Comparison of ENCODE assay signal across 9 mouse cellular contexts in the genomic region with DNA sequence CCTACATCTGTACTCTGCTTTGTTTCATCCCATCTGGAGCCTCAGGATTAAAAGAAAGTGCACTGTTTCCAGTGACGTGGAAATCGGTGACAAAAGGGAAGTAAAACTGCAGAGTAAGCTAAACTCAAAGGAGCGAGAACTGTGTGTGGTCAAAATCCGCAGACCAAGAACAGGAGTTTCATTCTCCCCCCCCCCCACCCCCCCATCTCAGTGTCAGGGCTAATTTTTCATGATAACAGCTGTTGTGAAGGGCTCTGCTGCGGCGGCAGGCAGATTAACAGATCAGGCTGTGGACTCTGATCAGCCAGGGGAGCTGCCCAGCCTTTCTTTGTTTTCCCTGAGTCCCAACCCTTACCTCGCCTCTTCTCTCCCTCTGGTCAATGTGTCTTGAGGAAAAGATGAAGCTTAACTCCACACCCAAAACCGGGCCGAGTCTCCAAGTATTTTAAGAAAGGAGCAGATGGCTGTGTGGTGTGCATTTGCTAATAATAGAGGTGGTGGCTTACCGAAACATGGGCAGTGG. TPM values are rescaled to one million over a fixed set of nuclear protein-coding genes. Genes with fewer than 3 reads are reported as not detected.
A peak's percentile ranks its signal among the peaks of the same experiment; 100 is the strongest.
DNase-seq lines count a peak whose midpoint lies in the region; ATAC-seq and TF ChIP-seq lines count a peak whose summit lies in the region.
"Had no signal": no experiment of that assay in that cellular context is flagged by ENCODE, and none has a peak within 500 bp of the region (broad histone marks: within the 10 kb centered on the region; RNA-seq: fewer than 3 reads in every experiment).

No protein-coding gene starts in this region.

- no peaks in the 10 kb centered on the region for H3K9me3 ChIP-seq in liver, embryonic 11.5 days (ENCODE audit: control insufficient read depth, low read length)
- H3K9me3 ChIP-seq in intestine, postnatal 0 days (ENCODE audit: control insufficient read depth): no peaks in the 10 kb centered on the region

- no peak for TF ChIP-seq CTCF in intestine, postnatal 0 days (IDR thresholded peaks at IDR 0.05; ENCODE audit: low read depth)

- H3K36me3 ChIP-seq in liver, embryonic 11.5 days (ENCODE audit: control insufficient read depth, insufficient read depth, low read length): no peaks in the 10 kb centered on the region
- no peaks in the 10 kb centered on the region for H3K36me3 ChIP-seq in intestine, postnatal 0 days (ENCODE audit: control insufficient read depth, insufficient read depth)

- H3K4me3 ChIP-seq in liver, embryonic 11.5 days (ENCODE audit: low read depth, low read length): no peak overlapping the region
- H3K4me3 ChIP-seq in intestine, postnatal 0 days (ENCODE audit: low read depth, low read length): no peak overlapping the region

- H3K9ac ChIP-seq in liver, embryonic 11.5 days (ENCODE audit: low read depth, low read length): no peak overlapping the region
- H3K9ac ChIP-seq in intestine, postnatal 0 days (ENCODE audit: low read depth, low read length): no peak overlapping the region
- H3K9ac ChIP-seq: forebrain, postnatal 0 days had no signal

- 0 out of 2 replicates have a peak, but pooled peaks cover 3% of the 10 kb centered on the region for H3K4me1 ChIP-seq in liver, embryonic 11.5 days (replicated peaks; ENCODE audit: control insufficient read depth, insufficient read depth, low read length)
- no peaks in the 10 kb centered on the region for H3K4me1 ChIP-seq in intestine, postnatal 0 days (replicated peaks; ENCODE audit: control insufficient read depth, insufficient read depth, low read length)

- ATAC-seq in liver, embryonic 11.5 days (replicated peaks; ENCODE audit: low FRiP score): no peak
- peak; percentile 74 for ATAC-seq in intestine, postnatal 0 days
- ATAC-seq: forebrain, postnatal 0 days had no signal

- no peak overlapping the region for H3K4me2 ChIP-seq in liver, embryonic 11.5 days
- peak overlapping the region; percentile 46 for H3K4me2 ChIP-seq in intestine, postnatal 0 days (replicated peaks; ENCODE audit: low read depth)

- H3K27me3 ChIP-seq in liver, embryonic 11.5 days (replicated peaks; ENCODE audit: control insufficient read depth, insufficient read depth, low read length): no peaks in the 10 kb centered on the region
- no peaks in the 10 kb centered on the region for H3K27me3 ChIP-seq in intestine, postnatal 0 days (replicated peaks; ENCODE audit: control insufficient read depth, insufficient read depth, low read length)

- no peak overlapping the region for H3K27ac ChIP-seq in liver, embryonic 11.5 days (ENCODE audit: low read depth, low read length)
- peak overlapping the region; percentile 65 for H3K27ac ChIP-seq in intestine, postnatal 0 days (ENCODE audit: low read depth, low read length)

- WGBS in liver, embryonic 11.5 days: 33% methylated on average over 10 of the region's 10 CpGs
- WGBS in intestine, postnatal 0 days: 14% methylated on average over 10 of the region's 10 CpGs

- DNase-seq in liver: peak; percentile 15
- DNase-seq in liver, embryonic 11.5 days (ENCODE audit: low spot score): no peak
- DNase-seq in brain, adult 2 months (ENCODE audit: low read depth, low spot score): peak; percentile 73
- peak; percentile 35 for DNase-seq in right cerebral cortex, postnatal 25 days
- no peak for DNase-seq in urinary bladder, adult 18-20 months (ENCODE audit: low spot score in 2 of 2)
- DNase-seq in kidney, adult 8-10 months: no peak
- DNase-seq: adrenal gland, postnatal 25 days; forebrain, postnatal 0 days had no signal

RNA-seq across cellular contexts. Expression of a gene that starts 6.7 kb away (rescaled TPM):
- polyA plus RNA-seq in liver, embryonic 11.5 days (2014; fragmentation: Nextera tagmentation; extraction: Ambion mirVana): 20.6 and 22.6 TPM in 2 replicates
- 24.6 and 26.8 TPM in 2 replicates for polyA plus RNA-seq in intestine, postnatal 0 days (2015; fragmentation: Nextera tagmentation; extraction: Ambion mirVana)

Comparison
In these comparisons a context has a peak if more than half of its experiments do, and no peak if none do; other contexts are left out.
1. DNase-seq: peak in liver (single experiment), brain, adult 2 months (single experiment) and right cerebral cortex, postnatal 25 days (single experiment); none in liver, embryonic 11.5 days (single experiment), urinary bladder, adult 18-20 months (0 of 2) and kidney, adult 8-10 months (0 of 2).